Mouse (Mus musculus) urinary bladder, postnatal 36 days (tissue): ENCODE measurements around the gene Unc13b.

Experiments used
- DNase-seq, 2 experiments: peaks; one replicate each; pipeline ENCODE4 v3.0.0; 2022; ENCODE audit warnings: low spot score in 2 of 2, mixed read lengths in 1 of 2

Gene Unc13b

DNA sequence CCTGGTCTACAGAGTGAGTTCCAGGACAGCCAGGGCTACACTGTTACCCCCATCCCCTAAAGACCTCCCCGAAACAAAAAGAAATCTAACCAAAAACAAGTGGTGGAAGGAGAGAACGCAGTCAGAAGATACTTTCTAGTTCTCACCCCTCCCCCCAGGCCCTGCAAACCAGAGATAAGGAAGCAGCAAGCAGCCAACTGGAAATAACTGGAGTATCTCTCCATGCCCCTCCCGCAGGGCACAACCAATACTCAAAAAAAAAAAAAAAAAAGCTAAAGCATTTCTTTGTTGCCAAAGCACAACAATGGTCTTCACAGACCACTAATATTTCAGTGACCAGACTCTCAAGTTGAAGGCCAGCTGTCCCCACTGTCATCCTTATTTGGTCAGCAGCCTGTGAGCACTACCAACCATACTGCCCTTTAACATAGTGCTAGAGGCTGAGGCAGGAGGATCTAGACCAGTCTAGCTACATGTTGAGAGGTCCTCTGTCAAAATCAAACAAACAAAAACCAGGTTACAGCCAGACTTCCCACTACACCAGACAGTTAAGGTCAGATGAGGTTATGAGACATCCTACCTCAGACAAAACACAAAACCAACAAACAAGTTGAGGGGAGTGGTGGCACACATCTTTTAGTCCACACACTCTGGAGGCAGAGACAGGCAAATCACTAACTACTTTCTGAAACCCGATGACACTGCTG is 20.7 kb upstream of the Unc13b start:
- no peak for DNase-seq

GRCm38 (mm10) chr4:43038567-43039495 is 19.9 kb upstream of the Unc13b start:
- DNase-seq = peak in 1 of 2 experiments; percentile 68

DNA sequence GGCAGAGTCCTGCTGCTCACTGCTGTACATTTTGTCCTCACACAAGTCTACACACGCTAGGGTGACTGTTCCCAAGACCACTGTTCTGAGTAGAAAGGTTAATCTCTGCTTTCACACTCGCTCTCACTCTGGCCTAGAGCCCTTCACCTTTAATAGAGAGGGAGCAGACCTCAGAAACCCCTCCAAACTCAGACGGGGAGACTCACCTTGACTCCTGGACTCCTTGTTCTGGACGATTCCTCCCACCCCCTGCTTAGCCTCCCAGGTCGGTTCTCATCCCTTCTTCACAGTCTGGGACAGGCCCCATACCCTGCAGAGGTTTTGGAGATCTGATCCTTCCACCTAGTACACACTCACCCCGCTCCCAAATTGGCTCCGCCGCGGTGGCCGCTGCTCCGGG is 19.1 kb upstream of the Unc13b start:
- no peak for DNase-seq

GRCm38 (mm10) chr4:43040114-43040572 is 18.6 kb upstream of the Unc13b start:
- peak; percentile 92 to 96 for DNase-seq

GRCm38 (mm10) chr4:43040881-43041547 is 17.7 kb upstream of the Unc13b start:
- no peak for DNase-seq

DNA sequence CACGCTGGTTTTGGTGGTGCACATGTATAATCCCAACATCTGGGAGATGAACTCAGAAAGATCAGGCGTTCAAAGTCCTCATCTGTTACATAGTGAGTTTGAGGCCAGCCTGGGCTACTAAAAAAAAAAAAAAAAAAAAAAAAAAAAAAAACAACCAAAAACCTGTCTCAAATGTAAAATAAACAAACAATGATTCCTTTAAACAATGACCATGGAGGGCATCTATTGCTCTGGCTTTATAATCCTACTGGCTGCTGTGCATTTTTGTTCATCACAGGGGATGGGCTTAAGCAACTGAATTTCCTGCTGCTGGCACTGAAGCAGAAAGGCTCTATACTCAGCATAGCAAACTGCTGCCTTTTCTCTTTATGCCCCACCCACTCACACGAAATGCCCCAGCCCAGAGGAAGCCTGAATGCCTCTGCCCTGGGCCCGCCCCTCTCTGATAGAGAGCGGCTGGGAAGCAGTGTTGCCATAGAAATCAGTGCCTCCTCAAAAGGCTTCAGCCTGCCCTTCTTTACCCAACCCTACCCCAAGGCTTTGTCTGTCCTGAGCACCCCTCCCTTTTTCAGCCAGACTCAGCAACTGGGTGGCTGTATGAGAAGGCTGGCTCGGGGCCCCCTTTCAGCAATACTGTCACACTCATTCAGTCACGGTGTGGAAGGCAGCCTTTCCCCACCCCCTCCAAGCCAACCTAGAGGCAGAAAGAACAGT is 15.0 kb upstream of the Unc13b start:
- peak in 1 of 2 experiments; percentile 66 for DNase-seq

- peak in 1 of 2 experiments; percentile 40 for DNase-seq
Measured at GRCm38 (mm10) chr4:43044673-43045072, 14.1 kb upstream of the Unc13b start.

- DNase-seq = no peak
Measured at GRCm38 (mm10) chr4:43045285-43045658, 13.5 kb upstream of the Unc13b start.

GRCm38 (mm10) chr4:43045659-43046302 is 13.0 kb upstream of the Unc13b start, which contains the start of gene Fam214b:
Fam214b (minus strand) TSS chr4:43046220.
- peak; percentile 99 to 100 for DNase-seq

DNA sequence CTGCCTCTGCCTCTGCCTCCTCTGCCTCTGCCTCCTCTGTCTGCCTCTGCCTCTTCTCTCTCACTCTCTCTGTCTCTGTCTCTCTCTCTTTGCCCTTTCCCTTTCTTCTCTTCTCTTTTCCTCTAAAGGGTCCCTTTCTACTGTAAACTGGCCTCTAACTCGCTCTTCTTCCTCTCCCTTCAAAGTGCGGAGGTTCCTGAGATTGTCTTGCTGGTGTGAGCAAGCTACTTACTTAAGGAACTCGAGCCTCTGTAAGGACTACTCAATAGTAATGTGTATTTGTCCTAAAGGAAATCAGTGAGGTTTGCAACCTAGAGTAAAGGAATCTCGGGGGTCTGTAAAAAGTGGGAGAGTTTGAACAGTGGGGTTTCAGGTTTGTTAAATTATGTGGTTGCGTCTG is 12.1 kb upstream of the Unc13b start:
- DNase-seq = no peak

- DNase-seq = peak; percentile 44 to 69
Measured at GRCm38 (mm10) chr4:43047231-43047630, 11.5 kb upstream of the Unc13b start.

DNA sequence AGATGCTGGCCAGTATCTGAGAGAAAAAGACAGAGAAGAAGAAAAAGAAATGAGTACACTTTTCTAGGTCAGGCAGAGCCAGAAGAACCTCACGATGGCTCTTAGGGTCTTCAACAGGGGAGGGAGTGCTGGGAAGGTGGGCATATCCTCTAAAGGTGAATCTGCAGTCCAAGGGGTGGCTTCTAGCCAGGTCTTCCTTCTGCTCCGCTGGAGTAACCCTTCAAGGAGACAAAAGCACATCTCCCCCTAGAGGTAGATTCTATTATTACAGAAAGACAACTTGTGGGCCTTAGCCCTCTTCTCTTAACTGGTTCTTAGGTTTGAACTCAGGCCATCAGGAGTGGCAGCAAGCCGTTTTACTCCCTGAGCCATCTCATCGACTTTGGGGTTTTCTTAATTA is 6.1 kb upstream of the Unc13b start:
- no peak for DNase-seq

DNA sequence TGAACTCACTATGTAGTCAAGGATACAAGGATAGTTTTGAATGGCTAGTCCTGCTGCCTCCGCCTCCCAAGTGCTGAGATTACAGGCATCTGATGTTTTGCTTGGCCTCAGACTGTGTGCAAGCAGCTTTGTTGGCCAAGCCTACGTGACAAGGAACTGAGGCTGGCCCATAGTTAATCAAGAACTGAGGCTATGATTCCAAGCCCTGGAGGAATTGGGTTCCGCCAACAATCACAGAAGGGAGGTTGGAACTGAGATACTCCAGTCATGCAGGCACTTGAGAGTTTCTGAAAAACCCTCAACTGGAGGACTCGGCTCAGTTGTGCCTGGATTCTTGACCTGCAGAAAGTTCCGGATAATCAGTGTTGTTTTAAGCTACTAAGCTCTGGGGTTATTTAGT is 1.1 kb upstream of the Unc13b start:
- DNase-seq = no peak

GRCm38 (mm10) chr4:43058392-43058752 is 381 bp upstream of the Unc13b start:
- no peak for DNase-seq

DNA sequence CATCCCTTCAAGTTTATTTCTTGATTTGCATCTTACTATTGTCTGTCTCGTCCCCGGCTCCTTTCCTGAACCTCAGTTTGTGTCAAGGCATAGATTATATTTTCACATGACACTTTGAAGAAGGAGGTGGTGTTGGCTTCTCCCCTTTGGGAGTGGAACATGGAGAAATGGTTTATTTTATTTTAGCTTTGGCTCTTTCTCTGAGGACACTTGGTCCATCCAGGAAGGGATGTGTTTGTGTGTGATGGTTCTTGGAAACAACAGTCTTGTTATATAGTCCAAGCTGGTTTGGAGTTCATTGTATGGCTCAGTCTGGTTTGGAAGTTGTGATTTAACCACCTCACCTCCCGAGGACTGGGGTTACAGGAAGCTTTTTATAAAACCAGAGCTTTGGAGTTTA is 944 bp downstream of the Unc13b start:
- DNase-seq = no peak

- DNase-seq = no peak
Measured at GRCm38 (mm10) chr4:43060286-43060685, 1.5 kb downstream of the Unc13b start.

- no peak for DNase-seq
Measured at GRCm38 (mm10) chr4:43065471-43065870, 6.7 kb downstream of the Unc13b start.

DNA sequence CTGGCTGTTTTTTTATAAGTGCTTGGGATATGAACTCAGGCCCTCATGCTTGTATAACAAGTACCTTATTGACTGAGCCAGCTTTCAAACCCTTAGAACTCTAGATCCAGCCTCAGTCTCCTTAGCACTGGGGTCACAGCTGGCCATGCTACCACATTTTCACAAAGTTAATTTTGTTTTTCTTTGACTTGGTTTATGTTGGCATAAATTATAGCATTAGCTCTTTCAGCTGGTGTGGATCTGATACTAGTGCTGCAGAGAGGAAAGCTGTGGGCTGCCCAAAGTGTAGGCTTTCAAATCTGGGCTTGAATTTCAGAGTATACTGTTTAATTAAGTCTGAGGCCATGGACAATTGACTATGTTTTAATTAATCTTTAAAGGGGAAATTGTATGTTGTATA is 16.2 kb downstream of the Unc13b start:
- DNase-seq = no peak

DNA sequence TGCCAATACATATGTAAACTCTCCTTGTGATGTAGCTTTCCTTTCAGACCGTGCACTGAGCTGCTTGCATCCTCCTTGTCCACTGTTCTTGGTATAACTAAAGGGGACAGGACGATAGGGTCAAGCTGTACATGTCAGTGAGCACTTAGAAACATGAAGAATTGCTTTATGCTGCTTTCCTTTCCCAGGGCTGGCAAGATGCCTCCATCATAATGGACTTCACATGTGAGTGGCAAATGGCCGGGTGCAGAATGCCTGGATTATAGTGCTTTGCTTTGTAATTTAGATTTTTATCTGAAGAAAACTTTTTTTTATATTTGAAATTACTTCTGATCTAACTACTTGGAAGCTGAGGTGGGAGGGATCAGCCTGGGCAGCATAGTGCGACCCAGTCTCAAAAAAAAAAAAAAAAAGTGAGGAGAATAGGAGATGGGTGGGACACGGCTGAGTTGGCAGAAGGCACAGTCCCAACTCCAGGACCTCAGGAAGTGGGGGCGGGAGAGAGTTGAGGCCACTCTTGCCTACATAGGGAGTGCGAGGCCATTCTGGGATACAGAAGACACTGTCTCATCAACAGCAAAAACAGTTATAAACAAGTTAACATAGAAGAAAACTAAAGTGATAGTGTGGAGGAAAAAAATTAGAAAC is 19.4 kb downstream of the Unc13b start:
- no peak for DNase-seq

- no peak for DNase-seq
Measured at GRCm38 (mm10) chr4:43082458-43082857, 23.7 kb downstream of the Unc13b start.

DNA sequence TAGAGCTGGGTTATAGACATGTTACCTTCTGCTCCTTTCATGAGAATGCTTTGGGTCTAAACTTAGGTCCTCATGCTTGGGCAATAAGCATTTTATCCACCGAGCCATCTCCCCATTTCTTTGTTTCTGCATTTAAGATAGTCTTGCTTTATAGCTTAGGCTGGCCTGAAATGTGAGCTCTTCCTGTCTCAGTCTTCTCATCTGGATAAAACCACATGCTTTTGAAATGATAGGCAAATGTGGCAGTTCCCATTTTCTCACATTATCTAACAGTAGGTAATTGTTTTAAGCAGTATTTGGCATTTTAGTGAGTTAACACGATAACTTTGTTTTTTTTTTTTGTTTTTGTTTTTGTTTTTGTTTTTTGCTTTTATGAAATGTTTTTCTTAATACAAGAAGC is 31.2 kb downstream of the Unc13b start:
- no peak for DNase-seq
